Mouse (Mus musculus) fat pad, adult 2 months (tissue): ENCODE results near the gene Kmt2b.

Experiments
- DNase-seq: peaks from one replicate; pipeline ENCODE4 v3.0.0-alpha.2; 2011; ENCODE audit warnings: low read depth, low spot score; ENCODE audit errors: extremely low read depth

Kmt2b gene

DNA sequence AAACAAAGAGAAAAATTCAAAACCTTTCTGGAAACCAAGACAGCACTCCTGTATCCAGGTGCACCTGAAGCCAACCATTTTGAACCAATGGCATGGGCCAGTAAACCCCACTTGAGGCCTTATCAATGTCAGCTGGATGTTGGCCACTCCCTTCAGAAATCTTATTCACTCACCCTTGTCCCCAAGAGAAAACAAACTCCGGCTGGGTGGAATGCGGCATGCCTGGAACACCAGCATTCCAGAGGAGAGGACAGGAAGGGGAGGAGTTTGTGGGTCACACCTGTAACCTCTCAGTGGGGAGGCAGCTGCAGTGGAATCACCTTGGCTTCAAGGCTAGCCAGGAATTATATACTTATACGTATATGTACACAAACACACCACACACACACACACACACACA is 14.1 kb upstream of the Kmt2b start:
- no peak for DNase-seq

DNA sequence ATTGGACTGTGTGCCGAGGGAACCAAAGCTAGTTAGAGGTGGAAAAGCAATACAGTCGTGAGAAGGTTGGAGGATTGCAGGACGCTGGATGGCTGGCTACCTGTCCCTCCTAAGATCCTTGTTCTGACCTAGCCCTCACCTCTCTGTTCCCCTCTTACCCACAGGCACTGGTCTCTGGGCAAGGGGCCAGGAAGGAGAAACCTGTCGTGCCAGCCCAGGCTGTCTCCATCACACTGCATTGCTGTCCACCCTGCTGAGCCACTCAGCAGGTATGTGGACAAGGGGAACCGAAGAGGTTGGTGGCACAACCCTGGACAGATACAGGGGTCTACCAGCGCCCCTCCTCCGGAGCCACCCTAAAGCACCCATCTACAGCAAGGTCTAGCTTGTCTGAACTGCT is 12.1 kb upstream of the Kmt2b start:
- peak; percentile 46 for DNase-seq

DNA sequence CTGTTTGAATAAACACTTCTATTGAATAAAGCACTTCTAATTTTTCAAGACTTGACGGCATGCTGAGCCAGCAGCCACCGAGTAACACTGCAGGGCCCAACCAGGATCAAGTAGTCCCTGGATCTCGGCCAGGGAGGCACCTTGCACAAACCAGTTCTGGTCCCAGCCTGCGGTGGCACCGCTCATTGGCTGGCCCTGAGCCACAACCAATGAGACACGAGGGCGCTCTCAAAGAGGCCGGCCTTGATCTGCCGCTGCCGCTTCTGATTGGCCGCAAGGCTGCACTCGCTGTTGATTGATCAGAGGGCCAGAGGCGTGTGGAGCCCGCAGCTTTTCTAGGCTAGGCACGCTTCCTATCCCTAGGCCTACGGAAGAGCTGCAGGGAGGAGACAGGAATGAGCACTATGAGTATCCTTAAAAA is 11.4 kb upstream of the Kmt2b start:
- peak; percentile 74 for DNase-seq

DNA sequence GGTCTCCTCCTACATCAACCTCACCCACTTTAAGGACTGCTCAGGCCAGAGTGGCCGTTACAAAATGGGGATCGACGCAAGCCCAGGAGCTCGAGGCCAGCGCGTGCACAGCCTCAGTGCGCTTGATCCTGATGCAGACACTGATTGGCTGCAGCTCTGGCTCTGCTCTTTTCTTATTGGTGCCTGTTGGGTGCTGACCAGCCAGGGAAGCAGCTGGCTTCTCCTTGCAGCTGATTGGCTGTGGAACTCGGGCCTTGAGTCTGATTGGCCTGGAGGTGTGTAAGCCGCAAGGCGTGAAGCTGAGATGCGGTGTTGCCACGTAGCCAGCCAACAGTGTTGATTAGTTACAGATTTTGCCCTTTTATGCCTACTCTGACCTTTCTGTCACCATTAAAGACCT is 10.3 kb upstream of the Kmt2b start, which contains the start of gene Zbtb32:
TSS of gene Zbtb32 (minus strand) at position 124 of the 400 bp plus-strand sequence.
- no peak for DNase-seq

DNA sequence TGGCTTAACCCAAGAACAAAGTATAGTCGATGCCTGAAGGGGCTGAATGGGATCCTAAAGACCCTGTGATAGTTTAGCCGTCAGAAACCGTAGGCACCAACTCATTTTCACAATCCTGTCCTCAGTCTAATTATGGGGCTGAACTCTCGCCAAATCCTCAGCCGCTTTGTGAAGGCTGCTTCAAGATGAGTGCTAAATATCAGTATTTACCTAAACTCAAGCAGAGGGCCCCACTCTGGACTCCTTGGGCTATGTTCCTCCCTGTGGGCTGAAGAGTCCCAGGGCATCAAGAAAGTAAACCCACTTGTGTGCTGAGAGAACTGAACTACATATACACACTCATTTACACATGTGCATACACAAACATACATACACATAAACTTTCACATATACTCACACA is 8.3 kb upstream of the Kmt2b start:
- DNase-seq = no peak

DNA sequence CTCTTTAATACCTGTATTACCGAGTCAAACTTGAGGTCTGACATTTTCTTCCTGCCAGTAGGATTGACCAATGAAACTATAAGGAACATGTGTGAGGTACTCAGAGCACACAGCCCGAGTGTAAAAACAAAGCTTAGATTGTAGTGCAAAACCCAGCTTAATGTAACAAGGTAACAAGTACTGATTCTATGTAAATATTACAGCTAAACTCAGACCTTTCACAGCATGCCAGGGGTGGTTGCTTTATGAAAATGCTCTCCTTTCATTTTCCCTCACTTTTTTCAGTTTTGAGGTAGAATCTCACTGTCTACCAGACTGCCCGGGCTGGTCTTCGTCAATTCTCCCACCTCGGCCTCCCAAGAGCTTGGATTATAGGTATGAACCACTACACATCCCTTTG is 7.6 kb upstream of the Kmt2b start:
- no peak for DNase-seq

DNA sequence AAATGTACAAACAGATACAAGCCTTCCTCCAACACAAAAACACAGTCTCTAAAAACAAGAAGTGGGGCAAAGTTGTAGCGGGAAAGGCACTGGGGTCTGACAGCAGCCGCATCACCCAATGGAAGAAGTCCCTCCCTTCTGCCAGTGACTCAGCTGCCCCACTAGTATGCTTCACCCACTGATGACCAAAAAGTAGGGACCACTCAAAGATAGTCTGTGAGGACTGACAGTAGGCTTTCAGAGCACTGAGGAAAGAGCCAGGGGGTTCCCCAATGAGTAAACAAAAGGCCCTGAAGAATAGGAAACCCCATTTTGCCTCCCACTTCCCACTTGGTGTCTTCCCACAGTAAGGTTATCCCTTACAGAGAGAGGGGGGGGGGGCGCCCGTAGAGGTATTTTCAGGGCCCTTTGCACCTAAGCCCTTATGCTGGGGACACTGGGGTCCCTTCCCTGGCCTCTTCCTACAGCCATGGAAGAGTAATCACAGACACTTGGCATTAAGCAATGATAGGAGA is 6.0 kb upstream of the Kmt2b start:
- DNase-seq = no peak

DNA sequence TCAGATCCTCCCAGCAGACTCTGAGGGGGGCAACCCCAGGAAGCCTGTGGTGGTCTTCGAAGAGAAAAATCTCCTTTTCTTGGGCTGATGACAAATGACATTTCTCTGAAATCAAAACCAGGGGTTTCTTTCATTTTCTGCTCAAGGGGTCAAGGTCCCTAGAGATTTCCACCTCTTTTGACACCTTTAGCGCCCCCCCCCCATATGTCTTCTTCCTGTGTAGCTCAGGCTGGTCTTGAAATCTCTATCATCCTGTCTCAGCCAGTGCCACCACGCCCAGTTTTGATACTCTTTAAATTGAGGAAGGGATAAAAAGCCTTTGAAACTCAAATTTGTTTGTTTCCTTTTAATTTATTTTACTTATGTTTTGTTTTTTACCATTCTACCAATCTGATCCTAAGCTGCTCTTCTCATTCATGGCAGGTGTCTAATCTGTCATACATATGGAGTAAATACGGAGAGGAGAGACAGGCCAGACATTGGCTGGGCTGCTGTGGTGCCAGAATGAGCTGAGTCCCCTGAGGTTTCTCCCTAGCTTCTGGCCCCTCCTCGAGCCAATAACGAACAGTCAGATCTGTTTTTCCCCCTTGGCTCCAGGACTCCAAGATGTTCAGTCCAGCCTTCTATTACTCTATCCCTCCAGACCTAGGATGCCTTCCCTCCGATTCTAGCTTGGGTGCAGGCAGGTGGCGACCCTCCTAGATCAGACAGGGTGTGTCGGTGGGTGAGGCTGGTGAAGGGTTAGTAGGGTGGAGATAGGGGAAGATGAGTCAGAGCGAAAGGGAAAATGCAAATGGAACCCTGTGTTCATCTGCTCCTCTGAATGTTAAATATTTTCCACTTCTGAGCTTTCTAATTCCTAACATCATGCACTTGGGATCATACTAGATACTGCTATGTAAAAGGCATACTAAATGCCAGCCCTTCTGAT is 5.3 kb upstream of the Kmt2b start:
- DNase-seq = no peak

DNA sequence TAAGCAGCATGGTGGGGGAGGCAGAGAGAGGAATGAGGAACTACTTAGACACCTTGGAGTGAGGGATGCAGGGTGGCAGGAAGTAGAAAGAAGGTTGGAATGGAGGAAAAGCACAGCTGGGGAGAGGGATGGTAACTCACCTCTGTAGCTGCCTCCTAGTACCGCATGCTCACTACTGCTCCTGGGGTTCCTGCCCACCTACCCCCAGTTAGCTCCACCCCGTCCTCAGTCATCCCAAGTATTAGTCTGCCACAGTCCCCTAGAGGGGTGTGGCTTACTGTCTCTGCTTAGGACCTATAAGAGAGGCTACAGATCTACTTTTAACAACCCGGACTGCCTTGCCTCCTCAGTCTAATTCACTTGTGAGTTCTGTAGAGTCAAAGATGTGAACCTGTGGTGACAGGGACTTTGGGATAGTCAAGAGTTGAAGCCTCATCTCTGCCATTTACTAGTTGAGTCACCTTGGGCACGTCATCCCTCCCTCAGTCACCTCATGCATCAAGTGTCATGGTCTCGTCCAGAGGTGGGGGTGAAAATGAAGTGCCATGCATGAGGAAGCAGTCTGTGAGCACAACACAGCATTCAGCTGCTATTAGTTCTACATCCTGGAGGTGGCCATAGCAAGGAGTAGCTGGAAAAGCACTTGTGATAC is 4.4 kb upstream of the Kmt2b start:
- no peak for DNase-seq

DNA sequence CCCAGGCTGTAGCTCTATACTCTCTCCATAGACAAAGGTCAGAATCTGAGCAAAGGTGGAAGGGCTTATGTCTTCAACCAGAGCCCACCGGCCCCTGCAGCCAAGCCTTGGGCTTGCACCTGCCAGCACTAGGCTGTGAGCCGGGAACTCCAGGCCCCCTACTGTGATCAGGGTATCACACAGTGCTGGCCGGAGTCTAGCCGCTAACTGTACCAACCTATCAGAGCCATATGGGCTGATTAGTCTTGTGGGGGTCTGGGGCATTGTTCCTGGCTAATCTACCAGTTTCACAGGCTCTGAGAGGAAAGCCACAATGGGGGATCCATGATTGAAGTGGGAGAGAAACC is 3.1 kb upstream of the Kmt2b start:
- DNase-seq = no peak

DNA sequence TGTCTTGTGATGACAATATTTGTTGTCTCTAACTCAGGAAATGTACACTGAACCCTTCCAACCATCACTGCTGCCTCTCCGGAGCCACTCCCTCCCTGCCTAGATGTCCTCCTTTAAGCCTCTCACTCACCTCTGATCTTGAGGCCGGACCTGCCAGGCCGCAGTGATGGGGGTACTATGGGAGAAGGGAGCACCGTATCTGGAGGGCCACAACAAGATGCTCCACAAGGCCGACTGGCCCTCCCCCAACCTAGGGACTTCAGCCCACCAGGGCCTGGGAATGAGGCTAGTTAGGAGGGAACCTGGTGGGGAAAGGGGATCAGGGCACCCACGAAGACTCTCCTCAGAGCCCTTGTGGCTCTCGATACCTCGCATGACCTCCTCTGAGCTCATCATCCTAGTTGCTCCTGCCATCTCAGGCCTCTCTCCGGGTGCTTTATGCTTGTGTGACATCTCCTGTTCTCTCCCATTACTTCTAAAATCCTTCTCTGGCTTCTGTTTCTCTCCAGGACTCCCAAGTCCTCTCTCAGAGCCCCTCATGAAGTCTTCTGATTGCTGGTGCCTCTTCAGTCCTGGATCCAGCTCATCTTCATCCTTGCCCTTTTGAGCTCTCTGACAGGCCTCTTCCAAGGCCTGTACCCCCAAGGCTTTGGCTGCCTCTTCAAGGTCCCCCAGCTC is 2.5 kb upstream of the Kmt2b start:
- DNase-seq = no peak

DNA sequence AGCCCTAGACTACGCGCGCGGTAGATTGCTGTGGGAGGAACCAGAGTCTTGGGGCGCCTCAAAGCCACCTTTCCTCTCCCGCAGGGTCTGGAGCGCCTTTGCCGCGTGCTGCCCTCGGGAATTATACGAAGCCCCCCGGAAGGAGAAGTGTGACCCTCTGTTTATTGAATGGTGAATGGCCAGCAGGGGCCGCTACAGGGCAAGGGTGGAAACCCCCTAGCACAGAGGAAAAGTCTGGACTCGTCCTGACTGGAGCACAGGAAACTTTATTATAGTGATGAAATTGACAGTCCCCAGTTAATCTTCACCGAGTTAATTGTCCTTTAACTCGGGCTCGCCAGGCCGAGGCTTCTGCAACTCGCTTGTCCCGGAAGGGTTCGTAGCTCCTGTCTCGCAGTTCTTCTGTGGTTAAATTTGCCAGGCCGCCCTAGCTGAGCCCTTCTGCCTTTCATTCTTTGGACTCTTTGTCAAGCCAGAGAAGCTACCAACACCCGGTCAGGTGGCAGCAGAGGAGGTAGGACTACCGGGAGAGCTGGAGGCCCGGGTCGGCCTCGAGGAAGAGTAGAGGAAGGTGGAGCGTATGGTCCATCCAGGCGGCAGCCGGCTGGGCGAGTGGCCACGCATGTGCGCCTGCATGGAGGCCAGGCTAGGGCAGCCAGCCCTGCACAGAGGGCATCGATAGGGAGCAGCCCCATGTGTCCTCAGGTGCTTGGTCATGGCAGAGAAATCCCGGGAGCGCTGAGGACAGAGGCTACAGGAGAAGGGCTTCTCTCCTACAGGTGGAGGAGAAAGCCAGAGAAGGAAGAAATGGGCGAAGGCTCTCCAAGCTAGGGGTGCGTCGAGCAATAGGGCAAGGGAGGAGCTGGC is 1.1 kb upstream of the Kmt2b start:
- peak; percentile 33 for DNase-seq

DNA sequence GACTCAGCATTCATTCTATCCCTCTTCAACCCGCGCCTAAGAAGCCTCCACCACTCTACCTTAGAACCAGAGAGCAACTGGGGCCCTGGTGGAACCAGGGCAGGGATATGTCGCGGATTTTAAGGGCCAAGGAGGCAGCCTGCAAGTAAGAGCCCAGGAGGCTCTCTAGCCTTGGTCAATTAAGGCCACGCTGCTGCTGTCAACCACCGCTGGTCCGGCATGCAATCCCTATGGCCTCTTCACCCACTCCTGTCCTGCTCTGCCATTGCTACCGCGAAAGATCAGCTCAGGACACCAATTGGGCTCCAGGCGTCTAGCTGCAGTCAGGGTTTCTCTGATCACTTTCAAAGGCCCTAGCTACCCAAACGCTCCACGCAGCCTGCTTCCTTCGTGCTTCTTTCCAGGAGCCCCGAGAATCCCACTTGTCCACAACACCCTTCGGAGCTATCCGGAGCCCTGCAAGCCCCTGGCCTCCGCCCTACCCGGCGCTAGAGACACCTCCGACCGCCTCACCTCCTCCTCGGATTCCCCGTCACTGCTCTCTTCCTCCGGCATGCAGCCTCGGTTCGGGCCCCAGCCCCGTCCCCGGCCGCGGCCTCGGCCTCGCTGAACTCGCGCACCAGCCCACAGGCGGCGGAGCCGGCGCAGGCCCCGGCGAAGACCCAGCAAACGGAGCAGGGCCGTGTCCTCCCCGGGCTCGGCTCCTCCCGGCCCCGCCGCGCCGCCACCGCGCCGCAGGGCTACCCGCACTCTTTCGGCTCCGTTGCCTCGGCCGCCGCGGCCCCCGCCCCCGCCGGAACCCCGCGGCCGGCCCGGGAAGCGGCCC is 471 bp downstream of the Kmt2b start:
- DNase-seq = no peak

DNA sequence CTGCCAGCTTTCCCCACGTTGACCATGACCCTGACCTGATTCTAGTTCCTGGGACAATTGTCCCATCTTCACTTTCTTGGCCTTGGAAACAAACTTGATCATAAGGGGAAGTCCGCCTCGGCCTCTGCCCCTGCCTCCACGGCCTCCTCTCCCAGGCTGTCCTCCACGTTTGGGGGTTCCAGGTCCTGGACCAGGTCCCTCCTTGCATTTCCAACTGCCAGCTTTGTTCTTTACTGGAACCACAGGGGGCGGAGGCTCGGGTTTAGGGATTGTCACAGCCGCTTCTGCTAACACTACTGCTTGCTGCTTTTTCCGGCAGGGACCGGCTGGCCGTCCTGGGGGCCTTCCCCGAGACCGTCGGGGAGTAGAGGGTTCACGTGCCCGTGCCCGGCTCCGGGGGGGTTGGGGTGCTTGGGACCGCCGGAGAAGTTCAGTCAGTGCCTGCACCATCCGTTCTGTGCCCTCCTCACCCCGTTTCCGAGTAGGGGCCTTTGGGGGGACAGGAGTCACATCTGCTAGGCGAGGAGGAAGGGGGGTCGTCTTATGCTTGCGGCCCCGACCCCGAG is 2.0 kb downstream of the Kmt2b start:
- DNase-seq = no peak

DNA sequence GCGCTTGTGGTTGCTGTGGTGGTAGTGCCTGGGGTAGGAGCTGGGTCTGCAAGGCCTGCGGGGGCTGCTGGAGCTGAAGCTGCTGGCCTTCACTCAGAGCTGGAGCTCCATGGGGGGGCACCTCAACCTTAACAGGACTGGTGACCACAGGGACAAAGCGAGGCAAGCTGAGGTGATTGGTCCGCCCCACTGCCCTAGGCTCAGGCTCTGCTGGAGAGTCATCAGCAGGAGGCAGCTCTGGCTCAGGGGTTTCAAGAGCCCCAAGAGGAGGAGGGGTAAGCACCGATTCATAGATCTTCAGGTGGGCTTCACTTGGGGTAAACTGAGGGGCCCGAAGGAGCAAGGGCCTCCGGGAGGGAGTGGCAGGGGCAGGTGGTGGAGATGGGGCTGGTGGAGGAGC is 3.4 kb downstream of the Kmt2b start:
- no peak for DNase-seq

DNA sequence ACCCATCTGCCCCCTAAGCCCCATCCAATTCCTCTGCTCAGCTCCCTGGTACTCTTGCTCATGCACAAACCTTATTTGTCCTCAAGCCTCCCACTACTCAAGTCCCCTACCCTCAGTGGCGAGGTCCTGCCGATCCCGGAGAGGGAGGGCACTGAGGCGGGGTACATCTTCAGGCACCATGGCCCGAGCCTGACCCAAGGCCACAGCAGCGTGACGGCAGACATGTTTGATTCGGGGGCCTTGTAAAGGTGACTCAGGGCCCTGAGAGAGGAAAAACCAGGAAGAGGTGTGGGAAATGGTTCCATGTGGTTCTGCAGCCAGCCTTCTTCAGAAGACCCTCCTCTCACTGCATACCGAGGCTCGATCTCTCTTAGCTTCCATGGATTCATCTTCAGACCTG is 4.2 kb downstream of the Kmt2b start:
- no peak for DNase-seq

DNA sequence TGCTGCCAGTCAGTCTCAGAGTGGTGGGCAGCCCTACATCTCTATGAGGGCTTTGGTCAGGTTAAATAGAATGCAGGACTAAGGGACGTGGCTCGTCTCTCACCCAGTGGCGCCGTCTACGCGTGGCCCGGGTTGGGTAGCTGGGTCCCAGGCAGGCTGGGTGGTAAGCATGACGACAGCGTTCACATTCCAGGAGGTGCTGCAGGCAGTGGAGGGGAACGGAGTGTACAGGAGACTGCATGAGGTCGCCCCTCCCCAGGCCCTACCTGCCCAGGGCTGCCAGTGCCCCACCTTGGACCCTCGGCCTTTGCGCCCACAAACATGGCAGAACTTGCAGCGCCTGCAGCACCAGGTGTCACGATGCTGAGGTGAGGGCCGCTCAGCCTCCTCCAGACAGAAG is 7.0 kb downstream of the Kmt2b start:
- DNase-seq = no peak

DNA sequence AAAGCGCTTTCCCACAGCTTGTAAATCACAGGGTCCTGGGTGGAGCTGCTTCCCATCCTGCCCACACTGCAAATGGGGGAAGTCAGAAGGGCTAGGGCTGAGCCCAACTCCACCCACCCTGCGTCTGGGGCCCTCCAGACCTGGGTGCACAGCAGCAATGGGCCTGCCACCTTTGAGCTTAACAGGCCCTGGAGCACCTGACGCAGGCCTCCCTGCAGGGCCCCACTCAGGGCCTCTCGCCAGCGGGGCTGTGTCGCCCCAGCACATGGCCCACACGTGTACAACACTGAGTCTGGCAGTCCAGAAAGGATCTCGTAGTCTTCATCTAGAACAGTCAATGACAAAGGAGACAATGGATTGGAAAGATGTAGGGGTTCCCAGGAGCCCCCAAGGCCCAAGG is 8.6 kb downstream of the Kmt2b start:
- no peak for DNase-seq

DNA sequence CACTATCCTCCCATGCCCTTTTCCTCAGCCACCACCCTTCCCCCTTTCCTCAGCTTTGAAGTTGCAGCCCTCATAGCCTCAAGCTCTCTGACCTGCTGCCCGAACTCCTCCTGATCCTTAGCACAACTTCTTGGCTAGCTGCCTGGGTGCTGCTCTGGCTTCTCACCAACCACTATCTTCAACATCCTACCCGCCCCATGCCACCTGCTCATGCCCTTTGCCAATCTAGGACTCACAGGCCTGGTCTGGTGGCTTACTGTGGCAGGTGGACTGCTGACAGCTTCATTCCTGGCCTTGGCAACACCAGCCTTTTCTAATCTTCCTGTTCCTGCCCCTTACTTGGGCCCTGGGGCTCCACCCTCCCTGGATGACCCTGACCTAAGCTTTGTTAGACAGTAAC is 15.6 kb downstream of the Kmt2b start:
- DNase-seq = peak; percentile 45

DNA sequence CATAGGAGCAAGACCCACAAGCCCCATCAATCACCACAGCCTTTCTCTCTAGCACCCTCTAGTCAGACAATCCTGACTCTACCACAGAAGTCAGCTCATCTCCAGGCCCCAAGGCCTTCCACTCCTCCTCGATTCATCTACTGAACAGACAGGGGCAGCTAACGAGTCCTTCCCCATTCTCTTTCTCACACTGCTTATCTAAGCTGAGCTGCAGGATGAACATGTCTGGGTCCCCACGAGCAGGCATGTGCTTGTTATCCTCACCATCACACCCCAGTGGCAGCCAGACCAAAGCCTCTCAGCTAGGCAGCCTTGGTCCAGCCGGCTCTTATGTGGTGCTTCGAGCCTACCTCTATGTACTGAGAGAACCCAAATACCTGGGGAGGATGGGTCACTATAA is 16.1 kb downstream of the Kmt2b start:
- DNase-seq = no peak
